Comparison of ENCODE assay signal across 22 mouse cellular contexts in genomic region chr8:108034070-108034469, GRCm38 (mm10).
A peak's percentile ranks its signal among the peaks of the same experiment; 100 is the strongest.
DNase-seq lines count a peak whose midpoint lies in the region; ATAC-seq and TF ChIP-seq lines count a peak whose summit lies in the region.
"Had no signal": no experiment of that assay in that cellular context is flagged by ENCODE, and none has a peak within 500 bp of the region (broad histone marks: within the 10 kb centered on the region; RNA-seq: fewer than 3 reads in every experiment).

No protein-coding gene starts in this region.

- H3K27ac ChIP-seq in gastrocnemius, adult 2 months = peak overlapping the region; percentile 28; the same call in 1 of the 2 replicates
- no peak overlapping the region for H3K27ac ChIP-seq in intestine, embryonic 15.5 days
- peak overlapping the region; percentile 75 for H3K27ac ChIP-seq in limb, embryonic 12.5 days
- H3K27ac ChIP-seq in stomach, postnatal 0 days (replicated peaks) = no peak overlapping the region
- H3K27ac ChIP-seq: forebrain, embryonic 12.5 days; heart, embryonic 13.5 days; hindbrain, embryonic 12.5 days had no signal

- WGBS in intestine, embryonic 15.5 days = 65% methylated on average over 3 of the region's 3 CpGs
- 81% methylated on average over 3 of the region's 3 CpGs for WGBS in limb, embryonic 12.5 days
- 57% methylated on average over 3 of the region's 3 CpGs for WGBS in stomach, postnatal 0 days

- no peak for TF ChIP-seq EP300 in stomach, postnatal 0 days (optimal IDR thresholded peaks at IDR 0.05)

- no peak overlapping the region for H3K4me3 ChIP-seq in gastrocnemius, adult 2 months
- H3K4me3 ChIP-seq in intestine, embryonic 15.5 days (replicated peaks) = no peak overlapping the region
- H3K4me3 ChIP-seq in limb, embryonic 12.5 days (replicated peaks) = no peak overlapping the region
- no peak overlapping the region for H3K4me3 ChIP-seq in stomach, postnatal 0 days (ENCODE audit: low read depth, low read length)
- H3K4me3 ChIP-seq: forebrain, embryonic 12.5 days; heart, embryonic 13.5 days; hindbrain, embryonic 12.5 days had no signal

- ATAC-seq in intestine, embryonic 15.5 days = peak; percentile 65
- no peak for ATAC-seq in limb, embryonic 12.5 days (ENCODE audit: insufficient number of reproducible peaks, insufficient read depth, low FRiP score, low TSS enrichment, low read depth)
- ATAC-seq in stomach, postnatal 0 days (ENCODE audit: low FRiP score, low TSS enrichment) = no peak
- ATAC-seq: CD4-positive, CD25-positive, alpha-beta regulatory T cell, adult 4 months; forebrain, embryonic 16.5 days; hindbrain, embryonic 16.5 days had no signal

- no peaks in the 10 kb centered on the region for H3K36me3 ChIP-seq in intestine, embryonic 15.5 days
- no peaks in the 10 kb centered on the region for H3K36me3 ChIP-seq in limb, embryonic 12.5 days
- H3K36me3 ChIP-seq in stomach, postnatal 0 days (ENCODE audit: control insufficient read depth, insufficient read depth, low read length) = no peaks in the 10 kb centered on the region
- H3K36me3 ChIP-seq: forebrain, embryonic 12.5 days; G1E; heart, embryonic 13.5 days; hindbrain, embryonic 12.5 days had no signal

- DNase-seq in gastrocnemius, adult 2 months = no peak
- DNase-seq in gastrocnemius, postnatal 4 days (ENCODE audit: low spot score in 2 of 2) = no peak
- no peak for DNase-seq in T-cell, adult 2 months (ENCODE audit: low spot score)
- no peak for DNase-seq in kidney, adult 11 months
- DNase-seq in stomach, postnatal 0 days (ENCODE audit: low spot score) = no peak
- DNase-seq: adrenal gland, postnatal 14 days; B cell, adult 2 months; cerebellum, adult 18-20 months; cerebellum, adult 9-11 months; cerebellum, postnatal 36 days; gastrocnemius, postnatal 14 days; heart, postnatal 36 days; kidney, adult 9 months had no signal

- no peak overlapping the region for H3K4me2 ChIP-seq in intestine, embryonic 15.5 days (replicated peaks)
- no peak overlapping the region for H3K4me2 ChIP-seq in limb, embryonic 12.5 days
- H3K4me2 ChIP-seq in stomach, postnatal 0 days (replicated peaks; ENCODE audit: low read depth) = no peak overlapping the region
- H3K4me2 ChIP-seq: forebrain, embryonic 12.5 days; heart, embryonic 13.5 days; hindbrain, embryonic 12.5 days had no signal

- intact Hi-C loops in gastrocnemius, adult 2 months (cut with DNase I) = no loop called here

- H3K27me3 ChIP-seq in intestine, embryonic 15.5 days (replicated peaks) = no peaks in the 10 kb centered on the region
- peaks cover 3% of the 10 kb centered on the region; the same call in 1 of the 2 replicates for H3K27me3 ChIP-seq in limb, embryonic 12.5 days
- no peaks in the 10 kb centered on the region for H3K27me3 ChIP-seq in stomach, postnatal 0 days (ENCODE audit: control insufficient read depth, insufficient read depth, low read length)
- H3K27me3 ChIP-seq: heart, embryonic 13.5 days; hindbrain, embryonic 12.5 days had no signal

- no peaks in the 10 kb centered on the region for H3K9me3 ChIP-seq in intestine, embryonic 15.5 days
- H3K9me3 ChIP-seq in limb, embryonic 12.5 days = no peaks in the 10 kb centered on the region
- H3K9me3 ChIP-seq in stomach, postnatal 0 days (ENCODE audit: control insufficient read depth, low read length) = no peaks in the 10 kb centered on the region
- H3K9me3 ChIP-seq: forebrain, embryonic 12.5 days; heart, embryonic 13.5 days; hindbrain, embryonic 12.5 days had no signal

- no peak for TF ChIP-seq CTCF in gastrocnemius, adult 2 months (IDR thresholded peaks at IDR 0.05)
- no peak for TF ChIP-seq CTCF in stomach, postnatal 0 days (IDR thresholded peaks at IDR 0.05; ENCODE audit: low read depth)

- H3K4me1 ChIP-seq in intestine, embryonic 15.5 days (replicated peaks) = no peaks in the 10 kb centered on the region
- H3K4me1 ChIP-seq in limb, embryonic 12.5 days (replicated peaks) = peaks cover 26% of the 10 kb centered on the region
- no peaks in the 10 kb centered on the region for H3K4me1 ChIP-seq in stomach, postnatal 0 days (replicated peaks; ENCODE audit: control insufficient read depth, insufficient read depth)
- H3K4me1 ChIP-seq: forebrain, embryonic 12.5 days; heart, embryonic 13.5 days; hindbrain, embryonic 12.5 days had no signal

- H3K9ac ChIP-seq in intestine, embryonic 15.5 days = no peak overlapping the region
- H3K9ac ChIP-seq in limb, embryonic 12.5 days (replicated peaks) = no peak overlapping the region
- no peak overlapping the region for H3K9ac ChIP-seq in stomach, postnatal 0 days (ENCODE audit: low read length)
- H3K9ac ChIP-seq: forebrain, embryonic 12.5 days; heart, embryonic 13.5 days; hindbrain, embryonic 12.5 days had no signal

Comparison
In these comparisons a context has a peak if more than half of its experiments do, and no peak if none do; other contexts are left out.
1. H3K27ac ChIP-seq: peak in gastrocnemius, adult 2 months (single experiment) and limb, embryonic 12.5 days (single experiment); none in intestine, embryonic 15.5 days (single experiment) and stomach, postnatal 0 days (single experiment).